Mouse (Mus musculus) ES-Bruce4 (cell line): ENCODE results near the gene Adap1.

Experiments
- CTCF ChIP-seq: IDR thresholded peaks from one replicate; pipeline ENCODE4 v1.8.1; 2011; ENCODE audit warnings: low read depth, low read length
- EP300 ChIP-seq: IDR thresholded peaks from 2 replicates; pipeline ENCODE4 v1.6.1; 2011; ENCODE audit warnings: low read depth, low read length; ENCODE audit not compliant: insufficient read depth
- POLR2A ChIP-seq: IDR thresholded peaks from one replicate; pipeline ENCODE4 v1.8.1; 2011; ENCODE audit warnings: low read length; ENCODE audit not compliant: insufficient read depth

DNA sequence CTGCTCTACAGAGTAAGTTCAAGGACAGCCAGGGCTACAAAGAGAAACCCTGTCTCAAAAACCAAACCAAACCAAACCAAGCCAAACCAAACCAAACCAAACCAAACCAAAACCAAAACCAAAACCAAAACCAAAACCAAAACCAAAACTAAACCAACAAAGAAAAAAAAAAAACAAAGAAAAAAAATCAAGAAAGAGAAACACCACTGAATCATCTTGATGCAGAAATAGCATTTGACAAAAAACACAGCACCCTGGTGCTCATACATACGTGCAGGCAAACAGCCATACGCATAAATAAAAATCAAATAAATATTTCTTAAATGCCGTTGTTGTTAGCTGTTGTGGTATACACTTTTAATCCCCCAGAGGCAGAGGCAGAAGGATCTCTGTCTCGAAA is 14.9 kb downstream of the Adap1 start:
- TF ChIP-seq POLR2A (no peak), CTCF (no peak), EP300 (no peak)
